Mouse (Mus musculus) bone marrow macrophage, adult 2 months (primary cell): ENCODE data around the gene Khsrp.

Experiments
- CTCF ChIP-seq: IDR thresholded peaks from 2 replicates; pipeline ENCODE4 v1.5.1; 2012; ENCODE audit warnings: low read depth, mild to moderate bottlenecking, low read length, moderate library complexity
- POLR2A ChIP-seq: IDR thresholded peaks from 2 replicates; pipeline ENCODE4 v1.6.1; 2012; ENCODE audit warnings: mild to moderate bottlenecking, low read depth, low read length, borderline replicate concordance

GRCm38 (mm10) chr17:57056246-57056645 is 24.9 kb upstream of the Khsrp start:
- TF ChIP-seq POLR2A (no peak), CTCF (no peak)
